Mouse (Mus musculus): ENCODE data around the gene Rexo5.

Rexo5 gene

GRCm38 (mm10) chr7:119897521-119898109, 103.8 kb downstream of the Rexo5 start:
- no peak for TF ChIP-seq CTCF (conservative IDR thresholded peaks at IDR 0.05; ENCODE audit: low read length)
- no peak for TF ChIP-seq POU5F1 (IDR thresholded peaks at IDR 0.05; ENCODE audit: borderline replicate concordance, low read length)
- 0 out of 2 replicates have a peak, but pooled peaks have one; percentile 20 for TF ChIP-seq NANOG (IDR thresholded peaks at IDR 0.05; ENCODE audit: borderline replicate concordance, low read length)
- peak overlapping the region; percentile 94 for H3K4me3 ChIP-seq (replicated peaks; ENCODE audit: low read length)
- no peaks in the 10 kb centered on the region for H3K36me3 ChIP-seq (ENCODE audit: insufficient read depth, low read length)
- peaks cover 74% of the 10 kb centered on the region for H3K4me1 ChIP-seq (replicated peaks; ENCODE audit: low read depth, low read length)
- no peaks in the 10 kb centered on the region for H3K27me3 ChIP-seq (ENCODE audit: insufficient read depth, low read length)
- no peaks in the 10 kb centered on the region for H3K9me3 ChIP-seq (ENCODE audit: low read length)

DNA sequence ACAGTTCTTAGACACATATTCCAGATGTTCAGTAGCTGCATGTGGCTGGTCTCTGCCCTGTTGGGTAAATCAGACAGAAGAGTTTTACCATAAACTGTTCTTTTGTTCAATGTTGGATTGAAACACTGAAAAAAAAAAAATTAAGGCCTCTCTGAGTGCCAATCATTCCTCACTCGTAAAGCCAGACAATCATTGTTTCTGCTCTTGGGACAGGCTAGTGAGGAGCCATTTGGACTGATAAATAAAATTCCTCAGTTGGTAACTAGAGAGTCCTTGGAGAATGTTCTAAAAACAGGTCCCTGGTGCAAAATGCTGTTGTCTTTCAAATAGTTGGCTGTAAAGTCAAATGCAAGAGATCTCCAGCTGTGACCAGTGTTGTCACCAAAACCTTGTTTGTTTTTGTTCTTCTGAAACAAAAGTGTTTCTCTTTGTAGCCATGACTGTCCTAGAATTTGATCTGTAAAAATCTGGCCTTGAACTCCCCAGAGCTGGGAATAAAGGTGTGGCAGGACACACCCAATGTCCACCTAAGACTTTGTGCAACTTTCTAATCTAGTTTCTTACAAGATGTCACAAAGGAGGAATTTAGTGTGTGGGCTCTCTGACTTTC, 104.5 kb downstream of the Rexo5 start:
- H3K27me3 ChIP-seq (ENCODE audit: insufficient read depth, low read length) = no peaks in the 10 kb centered on the region
- no peak for TF ChIP-seq POU5F1 (IDR thresholded peaks at IDR 0.05; ENCODE audit: borderline replicate concordance, low read length)
- peak; percentile 56; the same call in 1 of the 2 replicates for TF ChIP-seq NANOG (IDR thresholded peaks at IDR 0.05; ENCODE audit: borderline replicate concordance, low read length)
- H3K4me3 ChIP-seq (replicated peaks; ENCODE audit: low read length) = peak overlapping the region; percentile 94; the same call in 1 of the 2 replicates
- H3K9me3 ChIP-seq (ENCODE audit: low read length) = no peaks in the 10 kb centered on the region
- peaks cover 68% of the 10 kb centered on the region for H3K4me1 ChIP-seq (replicated peaks; ENCODE audit: low read depth, low read length)
- no peaks in the 10 kb centered on the region for H3K36me3 ChIP-seq (ENCODE audit: insufficient read depth, low read length)
